Mouse (Mus musculus): Measurements from ENCODE around the gene Cda.

DNA sequence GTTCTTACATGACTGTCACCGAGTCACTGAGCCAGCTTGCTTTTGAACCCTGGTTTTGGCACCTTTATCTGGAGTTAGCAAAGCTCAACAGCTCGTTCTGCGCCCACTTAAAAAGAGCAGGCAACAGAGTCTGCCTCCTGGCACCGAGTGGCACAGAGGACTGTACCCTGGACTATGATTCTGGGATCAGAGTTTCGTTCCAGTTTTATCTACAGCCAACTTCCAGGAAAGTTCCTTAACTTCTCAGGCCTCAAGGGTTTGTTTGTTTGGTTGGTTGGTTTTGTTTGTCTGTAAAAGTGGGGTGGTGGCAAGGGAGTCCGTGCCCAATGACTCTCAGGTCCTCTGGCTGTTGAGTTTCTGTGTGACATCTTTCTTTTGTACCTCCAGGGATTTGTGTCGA is 19.1 kb downstream of the Cda start:
- TF ChIP-seq CTCF (IDR thresholded peaks at IDR 0.05; ENCODE audit: extremely low read depth, insufficient read depth, insufficient read length, insufficient replicate concordance) (no peak), POLR2A (IDR thresholded peaks at IDR 0.05; ENCODE audit: low read depth, low read length) (no peak)
